Mouse (Mus musculus) forebrain, embryonic 11.5 days (tissue): Measurements from ENCODE around the gene Trim2. TPM values are rescaled to one million over a fixed set of nuclear protein-coding genes. Genes with fewer than 3 reads are reported as not detected.

Experiments
- ATAC-seq: fragments of 200-750 bp; cut with Nextera tagmentation; replicated peaks from 2 replicates; pipeline ENCODE4 v1.8.0; 2017; ENCODE audit warnings: moderate TSS enrichment; ENCODE audit not compliant: low FRiP score
- DNase-seq: peaks from one replicate; pipeline ENCODE4 v3.0.0-alpha.2; 2017; ENCODE audit warnings: low spot score
- H3K27ac ChIP-seq: fragments of 300-500 bp; sonication (generic); 2 replicates; pipeline ENCODE4 v1.5.1; 2014; ENCODE audit warnings: low read depth, low read length
- H3K27me3 ChIP-seq: fragments of 300-500 bp; sonication (generic); 2 replicates; pipeline ENCODE4 v1.6.1; 2014; ENCODE audit warnings: mild to moderate bottlenecking, low read length, mixed read lengths; ENCODE audit not compliant: control insufficient read depth, insufficient read depth
- H3K36me3 ChIP-seq: fragments of 300-500 bp; sonication (generic); 2 replicates; pipeline ENCODE4 v1.6.1; 2014; ENCODE audit warnings: mild to moderate bottlenecking, low read length, moderate library complexity, mixed read lengths; ENCODE audit not compliant: control insufficient read depth, insufficient read depth
- H3K4me1 ChIP-seq: fragments of 300-500 bp; sonication (generic); replicated peaks from 2 replicates; pipeline ENCODE4 v1.6.1; 2014; ENCODE audit warnings: low read length, mixed read lengths; ENCODE audit not compliant: control insufficient read depth, insufficient read depth
- H3K4me2 ChIP-seq: fragments of 300-500 bp; sonication (generic); 2 replicates; pipeline ENCODE4 v1.6.1; 2014; ENCODE audit warnings: low read depth, mild to moderate bottlenecking, low read length, moderate library complexity, mixed read lengths; ENCODE audit not compliant: severe bottlenecking
- H3K4me3 ChIP-seq: fragments of 300-500 bp; sonication (generic); 2 replicates; pipeline ENCODE4 v1.5.1; 2014; ENCODE audit warnings: low read depth, low read length
- H3K9ac ChIP-seq: fragments of 300-500 bp; sonication (generic); 2 replicates; pipeline ENCODE4 v1.6.1; 2014; ENCODE audit warnings: low read length
- H3K9me3 ChIP-seq: fragments of 300-500 bp; sonication (generic); 2 replicates; pipeline ENCODE4 v1.6.1; 2016; ENCODE audit warnings: low read length, mixed read lengths; ENCODE audit not compliant: control insufficient read depth
- WGBS: fragments of 180-500 bp; shearing (Covaris S2); extraction: QIAGEN DNeasy Blood & Tissue Kit; methylation state at CpG from one replicate; pipeline ENCODE4 v1.1.7; 2014; 5-methylcytosine and 5-hydroxymethylcytosine counted together
- polyA plus RNA-seq: library from polyadenylated mRNA; unstranded; fragments of >200 nt; fragmentation: Nextera tagmentation; extraction: Ambion mirVana; gene quantifications from 2 replicates; pipeline ENCODE4 v1.2.1, GENCODE M21; 2014

Trim2 gene
- polyA plus RNA-seq, 1 experiment from 2014 or later, result 70.3 TPM

GRCm38 (mm10) chr3:84344725-84345645 lies 38.3 kb upstream of the Trim2 start:
- Histone ChIP-seq H3K4me1 (no peaks in the 10 kb centered on the region; the same call in 1 of the 2 replicates), H3K4me2 (peak overlapping the region; percentile 60), H3K27ac (no peak overlapping the region), H3K9ac (peak overlapping the region; percentile 21; the same call in 1 of the 2 replicates), H3K4me3 (peak overlapping the region; percentile 30), H3K36me3 (no peaks in the 10 kb centered on the region), H3K9me3 (no peaks in the 10 kb centered on the region), H3K27me3 (no peaks in the 10 kb centered on the region; the same call in 1 of the 2 replicates)
- WGBS, result 14% methylated on average over 28 of the region's 28 CpGs
- ATAC-seq, result peak; percentile 56; the same call in 1 of the 2 replicates
- DNase-seq, result peak; percentile 92

GRCm38 (mm10) chr3:84343101-84343500 lies 36.4 kb upstream of the Trim2 start:
- no peaks in the 10 kb centered on the region; the same call in 1 of the 2 replicates for H3K4me1 ChIP-seq
- no peak overlapping the region for H3K9ac ChIP-seq
- ATAC-seq, result no peak
- no peaks in the 10 kb centered on the region for H3K9me3 ChIP-seq
- no peak for DNase-seq
- H3K36me3 ChIP-seq, result no peaks in the 10 kb centered on the region
- no peak overlapping the region for H3K4me2 ChIP-seq
- no peak overlapping the region for H3K27ac ChIP-seq
- WGBS, result 90% methylated on average over 9 of the region's 9 CpGs
- H3K27me3 ChIP-seq, result no peaks in the 10 kb centered on the region; the same call in 1 of the 2 replicates
- no peak overlapping the region for H3K4me3 ChIP-seq

- H3K27ac ChIP-seq, result no peak overlapping the region
- 77% methylated on average over 7 of the region's 7 CpGs for WGBS
- no peak for ATAC-seq
- no peaks in the 10 kb centered on the region for H3K9me3 ChIP-seq
- no peaks in the 10 kb centered on the region; the same call in 1 of the 2 replicates for H3K4me1 ChIP-seq
- no peak overlapping the region for H3K4me3 ChIP-seq
- H3K36me3 ChIP-seq, result no peaks in the 10 kb centered on the region
- peak; percentile 45 for DNase-seq
- H3K9ac ChIP-seq, result no peak overlapping the region
- H3K27me3 ChIP-seq, result no peaks in the 10 kb centered on the region
- no peak overlapping the region for H3K4me2 ChIP-seq
Measured at GRCm38 (mm10) chr3:84341811-84342210, 35.1 kb upstream of the Trim2 start.

- H3K36me3 ChIP-seq, result no peaks in the 10 kb centered on the region
- no peak overlapping the region for H3K27ac ChIP-seq
- no peak overlapping the region for H3K9ac ChIP-seq
- H3K27me3 ChIP-seq, result peaks cover 2% of the 10 kb centered on the region; the same call in 1 of the 2 replicates
- ATAC-seq (no peak), DNase-seq (no peak)
- H3K4me1 ChIP-seq, result no peaks in the 10 kb centered on the region
- H3K9me3 ChIP-seq, result no peaks in the 10 kb centered on the region
- WGBS, result 68% methylated on average over 9 of the region's 11 CpGs
- no peak overlapping the region for H3K4me2 ChIP-seq
- no peak overlapping the region for H3K4me3 ChIP-seq
Measured at GRCm38 (mm10) chr3:84337585-84337984, 30.9 kb upstream of the Trim2 start.

- H3K4me2 ChIP-seq, result no peak overlapping the region
- H3K27me3 ChIP-seq, result peaks cover 2% of the 10 kb centered on the region; the same call in 1 of the 2 replicates
- DNase-seq (no peak), ATAC-seq (no peak)
- no peaks in the 10 kb centered on the region for H3K9me3 ChIP-seq
- H3K27ac ChIP-seq, result no peak overlapping the region
- no peaks in the 10 kb centered on the region for H3K36me3 ChIP-seq
- WGBS, result 91% methylated on average over 12 of the region's 12 CpGs
- no peaks in the 10 kb centered on the region for H3K4me1 ChIP-seq
- no peak overlapping the region for H3K9ac ChIP-seq
- no peak overlapping the region for H3K4me3 ChIP-seq
Measured at GRCm38 (mm10) chr3:84336342-84336741, 29.7 kb upstream of the Trim2 start.

- Histone ChIP-seq H3K4me2 (peak overlapping the region; percentile 19; the same call in 1 of the 2 replicates), H3K36me3 (no peaks in the 10 kb centered on the region), H3K27ac (no peak overlapping the region), H3K4me3 (no peak overlapping the region), H3K9ac (no peak overlapping the region), H3K27me3 (peaks cover 2% of the 10 kb centered on the region; the same call in 1 of the 2 replicates), H3K9me3 (no peaks in the 10 kb centered on the region), H3K4me1 (no peaks in the 10 kb centered on the region)
- ATAC-seq (no peak), DNase-seq (peak; percentile 49)
- 32% methylated on average over 8 of the region's 8 CpGs for WGBS
Measured at GRCm38 (mm10) chr3:84335421-84336073, 28.9 kb upstream of the Trim2 start.

- Histone ChIP-seq H3K4me1 (no peaks in the 10 kb centered on the region), H3K9me3 (no peaks in the 10 kb centered on the region), H3K27ac (no peak overlapping the region), H3K27me3 (peaks cover 2% of the 10 kb centered on the region; the same call in 1 of the 2 replicates), H3K4me3 (no peak overlapping the region), H3K9ac (no peak overlapping the region), H3K36me3 (no peaks in the 10 kb centered on the region), H3K4me2 (peak overlapping the region; percentile 19; the same call in 1 of the 2 replicates)
- ATAC-seq (no peak), DNase-seq (peak; percentile 48)
- WGBS, result 5% methylated on average over 20 of the region's 20 CpGs
Measured at GRCm38 (mm10) chr3:84334771-84335420, 28.2 kb upstream of the Trim2 start.
